Mouse (Mus musculus): ENCODE measurements at regions not wholly inside any gene's neighbourhood (a gene's known extent, or its start where the extent isn't known, plus 50 kb on each side); places are given as distances from the start of the nearest gene placed in this dataset.

GRCm38 (mm10) chr11:117413133-117413532, 71.0 kb upstream of the Gm11733 start:
- DNase-seq (ENCODE audit: low spot score): no peak

DNA sequence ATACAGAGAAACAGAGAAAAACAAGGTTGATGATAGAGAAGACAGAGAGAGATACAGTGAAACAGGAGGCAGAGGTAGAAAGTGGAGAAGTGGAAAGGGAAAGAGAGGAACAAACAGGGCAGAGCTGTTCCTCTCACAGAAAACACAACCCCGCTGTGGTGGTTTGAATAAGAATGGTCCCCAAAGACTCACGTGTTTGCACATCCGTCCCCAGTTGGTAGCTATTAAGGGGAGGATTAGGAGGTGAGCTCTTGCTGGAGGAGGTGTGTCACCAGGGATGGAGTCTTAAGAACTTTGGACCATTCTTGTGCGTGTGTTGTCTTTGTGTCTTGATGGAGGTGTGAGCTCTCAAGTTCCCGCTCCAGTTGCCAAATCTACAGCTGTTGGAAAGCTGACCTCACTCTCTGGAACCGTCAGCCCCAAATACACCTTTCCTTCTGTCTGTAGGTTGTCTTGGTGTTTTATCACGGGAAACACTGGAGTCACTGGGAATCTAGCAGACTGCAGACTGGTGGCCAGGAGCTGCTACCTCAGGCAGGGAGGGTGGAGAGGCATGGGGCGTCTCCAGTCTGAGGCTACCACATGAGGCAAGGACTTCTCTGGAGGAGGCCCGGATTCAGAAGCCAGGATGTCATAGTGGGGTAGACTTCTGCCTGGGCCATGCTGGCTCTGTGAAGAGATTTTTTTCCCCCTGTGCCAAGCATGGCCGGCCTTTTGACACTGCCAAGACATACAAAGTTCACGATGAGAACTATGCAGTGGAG, 70.0 kb upstream of the Gm11733 start:
- peak; percentile 40 for DNase-seq (ENCODE audit: low spot score)

- peak; percentile 84 for DNase-seq (ENCODE audit: low spot score)
These were observed 69.3 kb upstream of the Gm11733 start for GRCm38 (mm10) chr11:117414871-117415323.

DNA sequence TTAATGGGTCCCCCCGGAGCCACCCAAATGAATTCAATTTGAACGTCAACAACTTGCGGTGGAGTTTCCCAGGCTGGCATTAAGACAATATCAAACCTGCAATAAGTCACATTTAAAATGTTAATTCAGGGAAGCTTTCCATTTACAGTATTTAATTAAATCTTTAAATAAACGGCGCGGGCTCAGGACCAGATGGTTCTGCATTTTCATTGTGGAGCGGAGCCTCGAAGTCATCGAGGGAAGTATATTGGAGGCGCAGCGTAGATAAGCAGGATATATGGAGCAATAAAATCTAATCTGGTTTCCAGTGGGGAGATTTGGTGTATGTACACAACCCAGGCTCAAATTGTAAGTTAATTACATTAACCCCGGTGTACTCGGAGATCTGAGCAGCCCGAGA, 68.7 kb upstream of the Gm11733 start:
- DNase-seq (ENCODE audit: low spot score): peak; percentile 80

DNA sequence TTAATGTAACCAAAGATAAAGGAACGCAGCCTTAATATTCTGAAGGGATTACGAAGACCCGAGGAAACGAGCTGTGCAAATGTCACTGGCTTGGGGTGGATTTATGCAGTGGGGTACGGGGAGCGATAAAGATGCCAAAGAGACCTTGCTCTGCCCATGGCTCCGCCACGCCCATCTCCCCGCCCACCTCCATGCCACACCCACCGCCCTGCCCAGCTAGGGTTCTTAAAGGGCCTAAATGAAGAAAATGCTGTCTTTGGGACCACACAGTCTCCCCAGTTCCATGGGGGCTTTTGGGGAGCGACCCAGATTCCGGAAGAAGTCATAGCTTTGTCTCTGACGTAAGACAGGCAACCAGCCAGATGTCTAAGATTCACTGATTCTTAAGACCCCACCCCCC, 68.2 kb upstream of the Gm11733 start:
- DNase-seq (ENCODE audit: low spot score): peak; percentile 66

DNA sequence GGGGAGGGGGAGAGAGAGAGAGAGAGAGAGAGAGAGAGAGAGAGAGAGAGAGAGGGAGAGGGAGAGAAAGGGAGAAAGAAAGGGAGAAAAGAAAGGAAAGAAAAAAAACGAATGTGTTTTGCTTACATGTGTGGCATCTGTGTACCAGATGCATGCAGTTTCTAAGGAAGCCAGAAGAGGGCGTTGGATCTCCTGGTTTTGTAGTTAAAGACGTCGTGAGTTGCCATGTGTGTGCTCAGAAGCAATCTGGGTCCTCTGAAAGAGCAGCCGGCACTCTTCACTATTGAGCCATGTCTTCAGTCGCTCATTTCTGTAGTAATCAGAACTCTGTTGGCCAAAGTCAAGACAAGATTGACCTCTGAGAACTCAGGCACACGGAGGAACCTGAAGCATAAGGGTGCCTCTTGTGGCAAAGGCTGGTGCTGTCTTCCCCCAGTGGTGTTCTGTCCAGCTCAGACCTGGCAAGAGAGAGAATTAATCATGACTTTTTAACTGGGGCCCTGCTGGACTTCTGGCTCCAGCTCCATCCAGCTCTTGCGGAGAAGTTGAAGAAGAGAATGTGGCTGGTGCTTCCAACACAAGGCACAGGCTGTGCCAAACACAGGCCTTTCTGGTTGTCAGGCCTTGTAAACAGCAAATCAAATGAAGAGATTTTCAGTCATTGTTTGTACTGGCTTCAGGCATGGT, 67.0 kb upstream of the Gm11733 start:
- DNase-seq (ENCODE audit: low spot score): no peak

GRCm38 (mm10) chr11:117417959-117418574, 66.1 kb upstream of the Gm11733 start:
- no peak for DNase-seq (ENCODE audit: low spot score)

- peak; percentile 46 for DNase-seq (ENCODE audit: low spot score)
These were observed 65.2 kb upstream of the Gm11733 start for GRCm38 (mm10) chr11:117418939-117419338.

DNA sequence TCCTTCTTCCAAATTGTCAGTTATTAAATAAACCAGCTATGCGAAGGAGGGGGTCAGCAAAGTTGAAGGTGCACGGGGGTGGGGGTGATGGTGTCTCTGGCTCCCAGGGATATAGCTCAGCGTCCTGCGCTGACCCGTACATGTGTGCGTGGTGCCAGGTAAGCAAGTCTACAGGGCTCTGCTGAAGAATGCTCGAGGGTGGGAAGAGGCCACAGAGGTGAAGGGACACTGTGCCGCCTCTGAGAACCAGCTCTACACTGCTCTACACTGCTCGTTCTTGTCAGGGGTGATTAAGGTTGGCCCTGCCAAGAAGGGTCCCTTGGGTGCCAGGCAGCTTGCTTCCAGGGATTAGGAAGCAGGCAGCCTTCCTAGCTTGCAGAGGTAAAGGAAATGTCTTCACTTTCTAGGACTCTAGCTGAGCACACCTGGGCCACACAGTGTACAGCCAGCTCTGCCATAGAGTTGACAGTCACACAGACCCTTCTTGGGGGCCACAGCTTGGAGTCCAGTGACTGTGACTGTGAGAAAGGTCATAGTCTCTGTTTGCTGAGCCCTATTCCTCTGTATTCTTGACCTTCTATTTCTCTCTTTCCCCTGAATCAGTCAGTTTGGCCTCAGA, 64.7 kb upstream of the Gm11733 start:
- no peak for DNase-seq (ENCODE audit: low spot score)

- DNase-seq (ENCODE audit: low spot score): no peak
These were observed 61.5 kb upstream of the Gm11733 start for GRCm38 (mm10) chr11:117422713-117423112.

- no peak for DNase-seq (ENCODE audit: low spot score)
These were observed 60.7 kb upstream of the Gm11733 start for GRCm38 (mm10) chr11:117423422-117423821.

DNA sequence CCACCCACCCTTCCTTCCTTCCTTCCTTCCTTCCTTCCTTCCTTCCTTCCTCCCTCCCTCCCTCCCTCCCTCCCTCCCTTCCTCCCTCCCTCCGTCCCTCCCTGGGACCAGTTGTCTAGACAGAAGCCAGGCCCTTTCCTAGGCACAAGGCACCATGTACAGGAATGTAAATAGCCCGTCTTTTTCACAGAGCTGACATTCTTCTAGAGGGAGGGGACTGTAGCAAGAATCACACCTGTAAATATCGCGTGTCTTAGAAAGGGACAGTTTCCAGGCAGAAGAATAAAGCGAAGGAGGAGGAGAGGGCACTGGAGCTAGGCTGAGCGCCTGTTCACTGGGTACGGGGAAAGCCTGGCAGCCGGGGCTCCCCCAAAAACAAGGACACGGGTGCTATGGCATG, 58.7 kb upstream of the Gm11733 start:
- no peak for DNase-seq (ENCODE audit: low spot score)

- DNase-seq (ENCODE audit: low spot score): no peak
These were observed 58.2 kb upstream of the Gm11733 start for GRCm38 (mm10) chr11:117425927-117426326.

DNA sequence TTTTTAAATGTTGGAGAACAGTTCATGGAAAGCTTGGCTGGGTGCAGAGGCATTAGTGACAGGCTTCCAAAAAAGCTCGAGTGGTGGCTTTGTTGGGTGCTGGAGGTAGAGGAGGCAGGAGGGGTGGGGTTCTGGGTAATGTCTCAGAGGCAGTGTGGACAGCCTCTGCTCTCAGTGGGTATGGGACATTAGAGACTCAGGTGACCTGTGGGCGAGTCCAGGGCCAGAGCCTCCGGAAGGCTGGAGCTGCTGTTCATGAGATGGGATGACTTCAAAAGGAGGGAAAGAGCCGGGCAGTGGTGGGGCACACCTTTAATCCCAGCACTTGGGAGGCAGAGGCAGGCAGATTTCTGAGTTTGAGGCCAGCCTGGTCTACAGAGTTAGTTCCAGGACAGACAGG, 57.5 kb upstream of the Gm11733 start:
- no peak for DNase-seq (ENCODE audit: low spot score)

- no peak for DNase-seq (ENCODE audit: low spot score)
These were observed 56.2 kb upstream of the Gm11733 start for GRCm38 (mm10) chr11:117427808-117428510.

GRCm38 (mm10) chr11:117429326-117429752, 54.8 kb upstream of the Gm11733 start:
- no peak for DNase-seq (ENCODE audit: low spot score)

DNA sequence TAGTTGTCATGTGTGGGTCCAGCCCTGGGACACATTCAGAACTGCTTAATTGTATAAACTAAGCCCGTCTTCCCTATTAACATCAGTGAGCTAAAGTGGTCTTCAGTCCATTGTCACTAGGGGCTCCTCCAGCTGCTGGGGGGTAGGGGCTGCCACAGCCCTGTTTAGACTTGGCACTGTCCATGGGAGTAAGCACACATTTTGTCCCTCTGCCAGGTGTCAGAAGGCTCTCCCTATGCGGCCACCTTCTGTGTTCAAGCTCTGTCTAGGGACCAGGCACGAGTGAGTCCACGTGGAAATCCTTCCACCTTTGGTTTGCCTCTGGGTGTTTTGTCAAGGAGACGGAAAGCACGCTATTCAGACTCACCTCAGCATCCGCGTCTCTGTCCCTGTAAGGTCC, 54.3 kb upstream of the Gm11733 start:
- no peak for DNase-seq (ENCODE audit: low spot score)

DNA sequence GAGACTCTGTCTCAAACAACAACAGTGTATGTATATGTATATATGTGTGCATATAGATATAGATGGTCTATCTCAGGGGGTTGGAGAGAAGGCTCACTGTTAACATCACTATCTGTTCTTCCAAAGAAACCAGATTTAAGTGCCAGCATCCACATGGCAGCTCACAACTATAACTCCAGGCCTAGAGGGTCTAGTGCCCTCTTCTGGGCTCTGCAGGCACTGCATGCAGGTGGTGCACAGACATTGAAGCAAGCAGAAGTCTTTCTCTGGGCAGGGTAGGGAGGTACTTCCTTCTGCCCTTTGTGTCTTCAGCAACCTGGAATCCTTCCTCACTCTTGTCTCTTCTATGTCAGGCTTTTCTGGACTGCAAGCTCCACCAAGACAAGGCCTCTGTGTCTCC, 50.1 kb upstream of the Gm11733 start:
- DNase-seq (ENCODE audit: low spot score): no peak

Measured in MN1 (cell line).